Mouse (Mus musculus) olfactory bulb, adult 2 months (tissue): ENCODE data around the gene Ctdsp1.

Experiments used
- CTCF ChIP-seq: fragments of 200-500 bp; IDR thresholded peaks from 2 replicates; pipeline ENCODE4 v1.5.1; 2012; ENCODE audit warnings: low read depth, mild to moderate bottlenecking, low read length, moderate library complexity; ENCODE audit not compliant: insufficient read depth
- POLR2A ChIP-seq: fragments of 200-500 bp; IDR thresholded peaks from 2 replicates; pipeline ENCODE4 v1.6.1; 2012; ENCODE audit warnings: mild to moderate bottlenecking, low read depth, low read length, moderate library complexity; ENCODE audit not compliant: insufficient read depth

- TF ChIP-seq CTCF (no peak), POLR2A (no peak)
Observed at GRCm38 (mm10) chr1:74415143-74415542, 23.8 kb downstream of the Ctdsp1 start.
